Mouse (Mus musculus): ENCODE measurements around the gene Tubb4b. TPM values are rescaled to one million over a fixed set of nuclear protein-coding genes. Genes with fewer than 3 reads are reported as not detected.

Gene Tubb4b
- polyA plus RNA-seq (2011; ENCODE audit: insufficient read depth, insufficient read length, low replicate concordance, missing spikeins) = 319 and 327 TPM in 2 replicates

GRCm38 (mm10) chr2:25224492-25224765 is at the start of gene Tubb4b:
TSS of gene Tubb4b (minus strand) at chr2:25224702.
- 0% methylated on average over 17 of the region's 17 CpGs for WGBS
- TF ChIP-seq CTCF (IDR thresholded peaks at IDR 0.05; ENCODE audit: control insufficient read depth, insufficient read depth, low read length) (peak; percentile 10; the same call in 1 of the 2 replicates), POLR2A (IDR thresholded peaks at IDR 0.05; ENCODE audit: borderline replicate concordance, control insufficient read depth, low read depth, low read length) (peak; percentile 99)
- H3K27ac ChIP-seq (ENCODE audit: control insufficient read depth, insufficient read depth, low read depth, low read length, poor library complexity) = peak within 1 kb of the TSS; percentile 100
- H3K4me3 ChIP-seq (replicated peaks; ENCODE audit: control insufficient read depth, low read depth, low read length) = peak within 1 kb of the TSS; percentile 98
- H3K4me1 ChIP-seq (ENCODE audit: control insufficient read depth, insufficient read depth, low read length) = no peaks in the 10 kb centered on the region; the same call in 1 of the 2 replicates

GRCm38 (mm10) chr2:25273010-25273409 is 48.5 kb upstream of the Tubb4b start:
- Histone ChIP-seq H3K4me1 (ENCODE audit: control insufficient read depth, insufficient read depth, low read length) (peaks cover 5% of the 10 kb centered on the region), H3K27ac (ENCODE audit: control insufficient read depth, insufficient read depth, low read depth, low read length, poor library complexity) (no peak overlapping the region), H3K4me3 (replicated peaks; ENCODE audit: control insufficient read depth, low read depth, low read length) (peak overlapping the region; percentile 93)
- WGBS = 36% methylated on average over 16 of the region's 16 CpGs
- TF ChIP-seq CTCF (IDR thresholded peaks at IDR 0.05; ENCODE audit: control insufficient read depth, insufficient read depth, low read length) (no peak), POLR2A (IDR thresholded peaks at IDR 0.05; ENCODE audit: borderline replicate concordance, control insufficient read depth, low read depth, low read length) (no peak)

GRCm38 (mm10) chr2:25272515-25272914 is 48.0 kb upstream of the Tubb4b start:
- Histone ChIP-seq H3K4me1 (ENCODE audit: control insufficient read depth, insufficient read depth, low read length) (peaks cover 5% of the 10 kb centered on the region), H3K27ac (ENCODE audit: control insufficient read depth, insufficient read depth, low read depth, low read length, poor library complexity) (peak overlapping the region; percentile 14), H3K4me3 (replicated peaks; ENCODE audit: control insufficient read depth, low read depth, low read length) (peak overlapping the region; percentile 93)
- no peak for TF ChIP-seq POLR2A (IDR thresholded peaks at IDR 0.05; ENCODE audit: borderline replicate concordance, control insufficient read depth, low read depth, low read length)
- no peak for TF ChIP-seq CTCF (IDR thresholded peaks at IDR 0.05; ENCODE audit: control insufficient read depth, insufficient read depth, low read length)
- under 1% methylated on average over 29 of the region's 29 CpGs for WGBS

GRCm38 (mm10) chr2:25271827-25272511 is 47.5 kb upstream of the Tubb4b start, which contains the start of the genes Ssna1 and Anapc2:
TSS of gene Ssna1 (minus strand) at chr2:25272438.
TSS of gene Anapc2 (plus strand) at chr2:25272478.
- TF ChIP-seq CTCF (IDR thresholded peaks at IDR 0.05; ENCODE audit: control insufficient read depth, insufficient read depth, low read length) (peak; percentile 38; the same call in 1 of the 2 replicates), POLR2A (IDR thresholded peaks at IDR 0.05; ENCODE audit: borderline replicate concordance, control insufficient read depth, low read depth, low read length) (peak; percentile 97)
- H3K4me1 ChIP-seq (ENCODE audit: control insufficient read depth, insufficient read depth, low read length) = peaks cover 5% of the 10 kb centered on the region

GRCm38 (mm10) chr2:25267746-25268309 is 43.3 kb upstream of the Tubb4b start:
- 82% methylated on average over 4 of the region's 4 CpGs for whole genome bisulfite sequencing
- TF ChIP-seq CTCF (IDR thresholded peaks at IDR 0.05; ENCODE audit: control insufficient read depth, insufficient read depth, low read length) = no peak
- TF ChIP-seq POLR2A (IDR thresholded peaks at IDR 0.05; ENCODE audit: borderline replicate concordance, control insufficient read depth, low read depth, low read length) = no peak
- H3K4me3 ChIP-seq (replicated peaks; ENCODE audit: control insufficient read depth, low read depth, low read length) = no peak overlapping the region
- H3K27ac ChIP-seq (ENCODE audit: control insufficient read depth, insufficient read depth, low read depth, low read length, poor library complexity) = no peak overlapping the region
- H3K4me1 ChIP-seq (ENCODE audit: control insufficient read depth, insufficient read depth, low read length) = peaks cover 5% of the 10 kb centered on the region

More at GRCm38 (mm10) chr2:25271827-25272511, 47.5 kb upstream of the Tubb4b start, which contains the start of the genes Ssna1 and Anapc2:
- H3K4me3 ChIP-seq (replicated peaks; ENCODE audit: control insufficient read depth, low read depth, low read length) = peak within 1 kb of the TSS; percentile 93
- peak within 1 kb of the TSS; percentile 85 for H3K27ac ChIP-seq (ENCODE audit: control insufficient read depth, insufficient read depth, low read depth, low read length, poor library complexity)
- under 1% methylated on average over 55 of the region's 55 CpGs for WGBS

GRCm38 (mm10) chr2:25267241-25267640 is 42.7 kb upstream of the Tubb4b start:
- TF ChIP-seq CTCF (IDR thresholded peaks at IDR 0.05; ENCODE audit: control insufficient read depth, insufficient read depth, low read length) (no peak), POLR2A (IDR thresholded peaks at IDR 0.05; ENCODE audit: borderline replicate concordance, control insufficient read depth, low read depth, low read length) (no peak)
- no peak overlapping the region for H3K27ac ChIP-seq (ENCODE audit: control insufficient read depth, insufficient read depth, low read depth, low read length, poor library complexity)
- H3K4me1 ChIP-seq (ENCODE audit: control insufficient read depth, insufficient read depth, low read length) = peaks cover 5% of the 10 kb centered on the region
- no peak overlapping the region for H3K4me3 ChIP-seq (replicated peaks; ENCODE audit: control insufficient read depth, low read depth, low read length)

GRCm38 (mm10) chr2:25266720-25267119 is 42.2 kb upstream of the Tubb4b start:
- WGBS = 58% methylated on average over 2 of the region's 2 CpGs
- H3K27ac ChIP-seq (ENCODE audit: control insufficient read depth, insufficient read depth, low read depth, low read length, poor library complexity) = no peak overlapping the region
- TF ChIP-seq POLR2A (IDR thresholded peaks at IDR 0.05; ENCODE audit: borderline replicate concordance, control insufficient read depth, low read depth, low read length) (no peak), CTCF (IDR thresholded peaks at IDR 0.05; ENCODE audit: control insufficient read depth, insufficient read depth, low read length) (no peak)
- no peak overlapping the region for H3K4me3 ChIP-seq (replicated peaks; ENCODE audit: control insufficient read depth, low read depth, low read length)
- H3K4me1 ChIP-seq (ENCODE audit: control insufficient read depth, insufficient read depth, low read length) = peaks cover 5% of the 10 kb centered on the region

GRCm38 (mm10) chr2:25265897-25266656 is 41.6 kb upstream of the Tubb4b start:
- Histone ChIP-seq H3K4me3 (replicated peaks; ENCODE audit: control insufficient read depth, low read depth, low read length) (no peak overlapping the region), H3K27ac (ENCODE audit: control insufficient read depth, insufficient read depth, low read depth, low read length, poor library complexity) (peak overlapping the region; percentile 31), H3K4me1 (ENCODE audit: control insufficient read depth, insufficient read depth, low read length) (peaks cover 4% of the 10 kb centered on the region)
- TF ChIP-seq CTCF (IDR thresholded peaks at IDR 0.05; ENCODE audit: control insufficient read depth, insufficient read depth, low read length) (no peak), POLR2A (IDR thresholded peaks at IDR 0.05; ENCODE audit: borderline replicate concordance, control insufficient read depth, low read depth, low read length) (no peak)
- 38% methylated on average over 6 of the region's 6 CpGs for WGBS
